Mouse (Mus musculus): ENCODE measurements around the gene Emc10.

Emc10 gene

GRCm38 (mm10) chr7:44484841-44485571, 11.3 kb downstream of the Emc10 start:
- in situ Hi-C loops (cut with MboI, MseI): loop anchor here (5.0 kb wide), 1 partner anchor 223 kb away; the partner anchor contains the start of gene Gm15517

- in situ Hi-C loops (cut with MboI, MseI): loop anchor here (5.0 kb wide), 1 partner anchor 222 kb away; the partner anchor contains the start of gene Gm15517
Observed at GRCm38 (mm10) chr7:44484109-44484508, 12.2 kb downstream of the Emc10 start.

- in situ Hi-C loops (cut with MboI, MseI): loop anchor here (5.0 kb wide), 1 partner anchor 221 kb away; the partner anchor contains the start of gene Gm15517
Observed at GRCm38 (mm10) chr7:44482836-44483435, 13.4 kb downstream of the Emc10 start.

GRCm38 (mm10) chr7:44475046-44475614, 21.2 kb downstream of the Emc10 start:
- in situ Hi-C loops (cut with MboI, MseI): no loop called here

GRCm38 (mm10) chr7:44474419-44474818, 21.9 kb downstream of the Emc10 start:
- in situ Hi-C loops (cut with MboI, MseI): no loop called here

GRCm38 (mm10) chr7:44472961-44473646, 23.2 kb downstream of the Emc10 start:
- in situ Hi-C loops (cut with MboI, MseI): no loop called here

- in situ Hi-C loops (cut with MboI, MseI): no loop called here
Observed at GRCm38 (mm10) chr7:44472558-44472885, 23.8 kb downstream of the Emc10 start.

GRCm38 (mm10) chr7:44471880-44472557, 24.3 kb downstream of the Emc10 start:
- in situ Hi-C loops (cut with MboI, MseI): no loop called here

GRCm38 (mm10) chr7:44470696-44471612, 25.4 kb downstream of the Emc10 start:
- in situ Hi-C loops (cut with MboI, MseI): no loop called here

- in situ Hi-C loops (cut with MboI, MseI): no loop called here
Observed at GRCm38 (mm10) chr7:44469677-44470675, 26.4 kb downstream of the Emc10 start.

GRCm38 (mm10) chr7:44468644-44469285, 27.6 kb downstream of the Emc10 start:
- in situ Hi-C loops (cut with MboI, MseI): no loop called here

GRCm38 (mm10) chr7:44467811-44468411, 28.4 kb downstream of the Emc10 start, which contains the start of gene Josd2:
Josd2 (plus strand) TSS chr7:44467980.
- in situ Hi-C loops (cut with MboI, MseI): no loop called here

- in situ Hi-C loops (cut with MboI, MseI): no loop called here
Observed at GRCm38 (mm10) chr7:44466888-44467311, 29.4 kb downstream of the Emc10 start.

- in situ Hi-C loops (cut with MboI, MseI): no loop called here
Observed at GRCm38 (mm10) chr7:44466006-44466887, 30.1 kb downstream of the Emc10 start.

GRCm38 (mm10) chr7:44465111-44465510, 31.2 kb downstream of the Emc10 start, which contains the start of gene Aspdh:
Aspdh (plus strand) TSS chr7:44465391.
- in situ Hi-C loops (cut with MboI, MseI): no loop called here

- in situ Hi-C loops (cut with MboI, MseI): no loop called here
Observed at GRCm38 (mm10) chr7:44464511-44464910, 31.8 kb downstream of the Emc10 start.

GRCm38 (mm10) chr7:44463556-44464225, 32.6 kb downstream of the Emc10 start:
- in situ Hi-C loops (cut with MboI, MseI): no loop called here

Data from regulatory T cell (primary cell).